Mouse (Mus musculus): ENCODE measurements around the gene Sh2d4b.

GRCm38 (mm10) chr14:40863659-40864058 is 29.4 kb downstream of the Sh2d4b start:
- TF ChIP-seq EP300 (IDR thresholded peaks at IDR 0.05) = no peak
- TF ChIP-seq CTCF (IDR thresholded peaks at IDR 0.05) = no peak
